Mouse (Mus musculus): ENCODE results near the gene Pik3ap1. TPM values are rescaled to one million over a fixed set of nuclear protein-coding genes. Genes with fewer than 3 reads are reported as not detected.
"Not testable (repeated sequence)": the region's sequence is repeated elsewhere in the genome, so short reads cannot be mapped to it uniquely, and the experiment has no call there.

The Pik3ap1 gene
- polyA plus RNA-seq (2012; rRNA removed): 4.0 and 4.5 TPM in 2 replicates

- no peak for DNase-seq (ENCODE audit: low spot score)
These were observed at the start of gene Pik3ap1 for GRCm38 (mm10) chr19:41384922-41385508. TSS of gene Pik3ap1 (minus strand) at chr19:41385102.

GRCm38 (mm10) chr19:41431512-41432164 lies 46.7 kb upstream of the Pik3ap1 start:
- not testable (repeated sequence) for DNase-seq (ENCODE audit: low spot score)

- DNase-seq (ENCODE audit: low spot score): not testable (repeated sequence)
These were observed 41.2 kb upstream of the Pik3ap1 start for GRCm38 (mm10) chr19:41425927-41426772.

GRCm38 (mm10) chr19:41421264-41421663 lies 36.4 kb upstream of the Pik3ap1 start:
- no peak for DNase-seq (ENCODE audit: low spot score)

DNA sequence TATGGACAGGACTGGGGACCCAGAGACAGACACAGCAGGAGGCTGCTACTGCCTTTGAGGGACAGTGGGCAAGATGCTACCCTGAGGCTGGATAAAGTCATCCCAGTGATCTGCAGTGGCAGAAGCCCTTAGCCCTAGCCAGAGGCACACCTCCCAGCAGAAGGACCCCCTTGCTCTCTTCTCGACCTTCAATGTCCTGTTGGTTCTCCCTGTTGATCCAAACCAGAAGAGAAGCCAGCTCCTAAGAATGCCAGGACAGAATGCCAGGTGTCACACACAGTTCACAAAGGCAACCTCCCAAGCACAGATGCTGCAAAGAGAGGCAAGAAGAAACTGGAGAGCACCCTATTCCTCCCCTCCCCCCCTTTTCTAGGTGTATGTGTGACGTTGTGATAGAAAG lies 33.9 kb upstream of the Pik3ap1 start:
- no peak for DNase-seq (ENCODE audit: low spot score)

- no peak for DNase-seq (ENCODE audit: low spot score)
These were observed 33.1 kb upstream of the Pik3ap1 start for GRCm38 (mm10) chr19:41417995-41418394.

- no peak for DNase-seq (ENCODE audit: low spot score)
These were observed 31.3 kb upstream of the Pik3ap1 start for GRCm38 (mm10) chr19:41416201-41416600.

- no peak for DNase-seq (ENCODE audit: low spot score)
These were observed 17.7 kb upstream of the Pik3ap1 start for GRCm38 (mm10) chr19:41402603-41403002.

DNA sequence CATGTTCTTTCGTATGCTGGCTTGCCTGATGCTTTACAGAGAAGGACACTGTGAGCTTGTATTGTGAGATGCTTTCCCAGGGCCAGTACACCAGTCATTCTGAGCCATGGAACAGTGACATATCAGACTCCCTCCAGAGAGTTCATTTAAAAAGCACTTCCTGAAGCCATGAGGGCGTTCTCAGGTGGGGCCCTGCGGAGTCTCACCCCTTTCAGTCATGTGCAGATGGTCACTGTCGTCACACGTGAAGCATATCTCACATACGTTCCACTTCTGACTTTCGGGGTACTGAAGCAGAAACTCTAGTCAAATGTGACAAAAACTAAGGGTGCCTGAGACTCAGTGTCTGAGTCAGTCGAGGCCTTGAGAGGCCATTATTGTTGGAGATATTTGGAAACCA lies 6.0 kb upstream of the Pik3ap1 start:
- DNase-seq (ENCODE audit: low spot score): no peak

DNA sequence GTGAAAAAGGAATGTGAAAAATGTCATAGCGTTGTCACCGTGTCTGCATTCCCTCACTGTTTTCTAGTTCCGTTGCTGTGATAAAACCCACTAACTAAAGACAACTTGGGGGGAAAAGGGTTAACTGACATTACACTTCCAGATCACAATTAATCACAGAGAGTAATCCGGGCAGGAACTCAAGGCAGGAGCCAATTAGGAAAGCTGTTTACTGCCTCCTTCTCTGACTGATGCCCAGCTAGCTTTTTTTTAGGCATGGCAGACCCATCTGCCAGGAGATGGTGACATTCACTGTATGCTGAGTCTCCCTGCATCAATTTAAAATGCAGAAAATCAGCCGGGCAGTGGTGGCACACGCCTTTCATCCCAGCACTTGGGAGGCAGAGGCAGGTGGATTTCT lies 4.4 kb upstream of the Pik3ap1 start:
- no peak for DNase-seq (ENCODE audit: low spot score)

DNA sequence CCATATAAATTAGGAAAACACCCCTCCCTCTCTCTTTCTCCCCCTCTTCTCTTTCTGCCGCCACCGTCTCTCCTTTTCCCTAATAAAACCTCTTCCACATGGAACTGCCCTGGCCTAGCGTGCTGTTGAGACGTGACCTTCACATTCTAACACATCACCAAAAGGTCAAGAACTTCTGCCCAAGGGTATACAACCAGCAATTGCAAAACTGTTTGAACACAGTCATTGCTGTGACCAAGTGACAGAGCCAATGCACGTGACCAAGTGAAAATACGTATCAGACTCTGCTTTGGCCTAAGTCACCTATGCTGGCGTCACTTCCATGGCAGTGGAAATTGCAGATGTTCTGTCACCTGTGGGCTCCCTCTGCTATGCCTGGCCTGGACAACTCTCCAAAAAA lies 3.3 kb upstream of the Pik3ap1 start:
- DNase-seq (ENCODE audit: low spot score): no peak

DNA sequence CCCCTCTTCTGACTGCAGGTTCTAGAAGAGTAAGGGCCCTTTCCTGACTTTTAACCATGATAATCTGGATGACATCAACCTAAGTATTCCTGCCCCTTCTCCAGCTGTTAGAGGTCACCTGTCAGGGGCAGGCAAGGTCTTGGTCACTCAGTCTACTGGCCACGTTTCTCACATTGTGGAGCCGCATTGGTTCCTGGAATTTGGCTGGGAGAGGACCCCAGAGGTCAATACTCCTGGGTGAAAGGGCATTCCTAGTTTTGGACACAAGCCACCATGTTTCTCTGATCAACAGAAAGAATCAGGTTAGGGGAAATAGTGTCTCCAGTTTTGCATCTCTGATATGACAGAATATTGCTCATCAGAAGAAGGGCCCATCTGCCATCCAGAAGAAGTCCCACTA lies 2.4 kb upstream of the Pik3ap1 start:
- no peak for DNase-seq (ENCODE audit: low spot score)

GRCm38 (mm10) chr19:41384406-41384851 lies 473 bp downstream of the Pik3ap1 start:
- DNase-seq (ENCODE audit: low spot score): no peak

DNA sequence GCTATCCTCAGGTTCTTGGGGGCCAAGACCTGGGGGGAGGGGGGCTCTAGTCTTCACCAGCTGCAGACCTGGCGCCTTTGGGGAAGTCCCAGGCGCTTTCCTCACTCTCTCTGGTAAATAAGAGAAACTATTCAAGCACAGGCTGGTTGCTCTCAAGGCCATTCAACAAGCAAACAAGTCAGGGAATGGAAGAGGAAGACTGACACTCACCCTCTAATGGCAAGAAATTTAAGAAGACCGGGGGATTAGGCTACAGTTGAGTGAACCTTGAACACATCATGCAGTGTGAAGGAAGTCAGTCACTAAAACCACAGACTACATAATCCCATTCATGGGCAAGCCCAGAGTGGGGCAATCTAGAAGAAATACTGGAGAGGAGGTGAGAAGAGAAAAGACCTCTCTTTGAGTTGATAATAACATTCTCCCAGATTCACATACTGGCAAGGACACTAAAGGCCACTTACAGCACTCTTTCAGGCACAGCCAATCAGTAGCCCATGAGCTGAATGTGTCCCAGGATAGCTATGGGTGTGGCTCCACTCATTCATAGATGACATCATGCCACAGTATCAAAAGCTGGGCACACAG lies 2.4 kb downstream of the Pik3ap1 start:
- no peak for DNase-seq (ENCODE audit: low spot score)

- DNase-seq (ENCODE audit: low spot score): no peak
These were observed 3.2 kb downstream of the Pik3ap1 start for GRCm38 (mm10) chr19:41381581-41382239.

DNA sequence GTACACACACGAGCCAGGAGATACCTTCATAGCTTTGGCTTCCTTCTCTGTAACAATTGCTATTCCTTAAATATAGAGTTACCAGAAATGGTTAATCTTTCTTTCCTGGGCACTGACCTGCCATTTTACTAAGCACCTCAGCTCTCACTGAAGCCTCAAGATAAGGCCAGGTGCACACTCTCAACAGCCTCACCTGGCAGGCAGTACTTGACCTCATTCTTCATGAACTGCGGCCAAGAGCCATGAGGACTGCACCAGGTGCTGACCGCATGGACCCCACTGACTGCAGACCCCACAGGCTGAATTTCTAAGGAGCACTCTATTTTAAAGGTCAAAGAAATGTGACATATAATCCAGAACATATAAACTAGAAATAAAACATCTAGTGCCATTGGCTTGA lies 5.7 kb downstream of the Pik3ap1 start:
- DNase-seq (ENCODE audit: low spot score): no peak

DNA sequence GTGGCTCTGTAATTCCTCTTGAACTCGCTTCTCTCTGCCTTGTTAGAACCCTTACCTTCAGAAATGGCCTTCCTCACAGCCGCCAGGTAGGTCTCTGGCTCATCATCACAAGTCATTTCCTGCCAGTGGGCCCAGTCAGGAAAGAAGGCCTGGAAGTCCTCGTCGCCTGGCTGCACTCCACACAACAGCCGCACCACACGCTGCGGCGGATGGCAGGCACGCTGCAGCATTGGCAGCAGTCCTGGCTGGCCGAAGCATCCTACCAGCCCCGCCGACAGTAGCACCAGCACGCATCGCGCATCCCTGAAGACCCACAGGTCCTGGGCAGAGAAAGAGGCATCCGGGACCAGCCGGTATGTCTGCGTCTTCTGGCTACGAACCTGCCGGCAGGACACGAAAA lies 9.1 kb downstream of the Pik3ap1 start:
- no peak for DNase-seq (ENCODE audit: low spot score)

DNA sequence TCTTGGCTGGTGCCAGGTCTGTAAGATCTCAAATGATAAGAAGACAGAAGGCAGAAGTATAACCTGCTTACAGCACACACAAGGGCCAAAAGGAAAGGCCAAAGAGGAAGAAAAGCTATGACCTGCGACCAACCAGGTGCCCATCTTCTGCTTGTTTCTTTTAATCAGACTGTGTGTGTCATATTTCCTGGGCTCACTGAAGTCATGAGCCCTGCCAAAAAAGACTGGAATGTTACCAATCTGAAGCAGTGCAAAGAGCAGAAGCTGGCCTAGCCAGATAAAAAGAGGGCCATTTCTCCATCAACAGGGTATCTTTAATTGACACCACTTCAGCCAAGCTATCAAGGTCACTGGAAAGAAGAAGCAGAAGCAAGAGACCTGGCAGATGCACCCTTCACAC lies 9.8 kb downstream of the Pik3ap1 start:
- no peak for DNase-seq (ENCODE audit: low spot score)

GRCm38 (mm10) chr19:41374658-41375057 lies 10.2 kb downstream of the Pik3ap1 start:
- no peak for DNase-seq (ENCODE audit: low spot score)

DNA sequence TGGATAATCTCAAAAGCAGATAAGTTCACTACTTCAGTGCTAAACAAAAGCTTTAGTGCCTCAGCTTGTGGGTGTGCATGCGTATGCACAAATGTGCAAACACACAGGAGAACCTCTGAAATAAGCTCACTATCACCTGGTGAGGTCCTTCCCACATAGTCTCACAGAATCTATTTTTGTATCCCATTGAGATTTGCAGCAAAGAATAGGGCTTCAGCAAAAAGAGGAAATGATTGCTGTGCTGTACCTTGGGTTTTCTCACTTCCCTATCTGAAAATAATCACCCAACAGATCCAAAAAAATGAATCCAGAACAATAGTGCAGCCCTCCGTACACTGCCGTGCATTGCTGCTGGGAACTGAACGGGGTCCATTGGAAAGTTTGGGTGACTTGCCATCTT lies 12.6 kb downstream of the Pik3ap1 start:
- DNase-seq (ENCODE audit: low spot score): no peak

- DNase-seq (ENCODE audit: low spot score): no peak
These were observed 13.5 kb downstream of the Pik3ap1 start for GRCm38 (mm10) chr19:41371373-41371772.
